Mouse (Mus musculus) bone marrow, adult 2 months (tissue): Measurements from ENCODE around the gene Arfgef2. TPM values are rescaled to one million over a fixed set of nuclear protein-coding genes. Genes with fewer than 3 reads are reported as not detected.

Experiments used
- H3K27ac ChIP-seq: fragments of 200-500 bp; 2 replicates; pipeline ENCODE4 v1.5.1; 2012; ENCODE audit warnings: low read depth, mild to moderate bottlenecking, control low read depth, inconsistent platforms, low read length; ENCODE audit not compliant: control insufficient read depth, poor library complexity, insufficient read depth
- H3K4me1 ChIP-seq: fragments of 200-500 bp; 2 replicates; pipeline ENCODE4 v1.6.1; 2011; ENCODE audit warnings: low read length; ENCODE audit not compliant: control insufficient read depth, insufficient read depth
- H3K4me3 ChIP-seq: fragments of 200-500 bp; replicated peaks from 2 replicates; pipeline ENCODE3; 2011; ENCODE audit warnings: mild to moderate bottlenecking, low read depth, low read length, control low read depth; ENCODE audit not compliant: control insufficient read depth
- CTCF ChIP-seq: fragments of 200-500 bp; IDR thresholded peaks from 2 replicates; pipeline ENCODE4 v1.5.1; 2011; ENCODE audit warnings: low read length, control low read depth; ENCODE audit not compliant: control insufficient read depth, insufficient read depth
- POLR2A ChIP-seq: fragments of 200-500 bp; IDR thresholded peaks from 2 replicates; pipeline ENCODE4 v1.6.1; 2011; ENCODE audit warnings: low read depth, mild to moderate bottlenecking, control low read depth, low read length, borderline replicate concordance; ENCODE audit not compliant: control insufficient read depth
- WGBS: fragments of 180-500 bp; shearing (Covaris S2); methylation state at CpG from one replicate; pipeline ENCODE4 v1.1.7; 2018; 5-methylcytosine and 5-hydroxymethylcytosine counted together
- polyA plus RNA-seq: library from polyadenylated mRNA; stranded (reverse); fragments of >200 nt; gene quantifications from 2 replicates; pipeline ENCODE4 v1.2.4, GENCODE M21; 2011; ENCODE audit warnings: low replicate concordance; ENCODE audit not compliant: missing spikeins, insufficient read depth, insufficient read length

Arfgef2 gene
- polyA plus RNA-seq, 1 experiment = 18.3 TPM

- H3K27ac ChIP-seq = no peak overlapping the region
- H3K4me1 ChIP-seq = no peaks in the 10 kb centered on the region
- no peak overlapping the region for H3K4me3 ChIP-seq
- WGBS = 92% methylated on average over 13 of the region's 13 CpGs
- TF ChIP-seq POLR2A = no peak
- no peak for TF ChIP-seq CTCF
These were observed 91.0 kb downstream of the Arfgef2 start for GRCm38 (mm10) chr2:166896368-166896767.

- TF ChIP-seq CTCF (no peak), POLR2A (no peak)
- 90% methylated on average over 12 of the region's 12 CpGs for WGBS
- no peak overlapping the region for H3K27ac ChIP-seq
- H3K4me3 ChIP-seq = no peak overlapping the region
- no peaks in the 10 kb centered on the region for H3K4me1 ChIP-seq
These were observed 91.6 kb downstream of the Arfgef2 start for GRCm38 (mm10) chr2:166896974-166897373.

GRCm38 (mm10) chr2:166899161-166899560 is 93.8 kb downstream of the Arfgef2 start:
- Histone ChIP-seq H3K4me1 (no peaks in the 10 kb centered on the region), H3K4me3 (no peak overlapping the region), H3K27ac (no peak overlapping the region)
- no peak for TF ChIP-seq CTCF
- TF ChIP-seq POLR2A = no peak
- 81% methylated on average over 2 of the region's 2 CpGs for WGBS

- WGBS = 79% methylated on average over 3 of the region's 3 CpGs
- TF ChIP-seq POLR2A (no peak), CTCF (no peak)
- Histone ChIP-seq H3K27ac (no peak overlapping the region), H3K4me3 (no peak overlapping the region), H3K4me1 (no peaks in the 10 kb centered on the region)
These were observed 94.4 kb downstream of the Arfgef2 start for GRCm38 (mm10) chr2:166899746-166900145.

GRCm38 (mm10) chr2:166900792-166901505 is 95.6 kb downstream of the Arfgef2 start:
- no peak for TF ChIP-seq POLR2A
- no peak for TF ChIP-seq CTCF
- Histone ChIP-seq H3K27ac (no peak overlapping the region), H3K4me3 (no peak overlapping the region), H3K4me1 (peaks cover 1% of the 10 kb centered on the region; the same call in 1 of the 2 replicates)
- WGBS = 79% methylated on average over 8 of the region's 8 CpGs

GRCm38 (mm10) chr2:166903719-166904282 is 98.4 kb downstream of the Arfgef2 start:
- TF ChIP-seq CTCF (no peak), POLR2A (no peak)
- Histone ChIP-seq H3K27ac (no peak overlapping the region), H3K4me1 (peaks cover 1% of the 10 kb centered on the region; the same call in 1 of the 2 replicates), H3K4me3 (no peak overlapping the region)
- 90% methylated on average over 6 of the region's 6 CpGs for WGBS

GRCm38 (mm10) chr2:166905711-166906522 is 100.5 kb downstream of the Arfgef2 start, which contains the start of gene Cse1l:
Gene Cse1l (plus strand): TSS chr2:166906040.
- Histone ChIP-seq H3K4me3 (peak within 1 kb of the TSS; percentile 83), H3K27ac (peak within 1 kb of the TSS; percentile 94), H3K4me1 (peaks cover 1% of the 10 kb centered on the region; the same call in 1 of the 2 replicates)
- TF ChIP-seq CTCF (no peak), POLR2A (peak; percentile 85; the same call in 1 of the 2 replicates)
- under 1% methylated on average over 80 of the region's 80 CpGs for WGBS
